Mouse (Mus musculus) bone marrow macrophage, adult 2 months (primary cell): ENCODE measurements around the gene Sqor. TPM values are rescaled to one million over a fixed set of nuclear protein-coding genes. Genes with fewer than 3 reads are reported as not detected.

Experiments
- H3K27ac ChIP-seq: 2 replicates; pipeline ENCODE4 v1.5.1; 2012; ENCODE audit warnings: low read depth, low read length; ENCODE audit not compliant: insufficient read depth
- H3K4me1 ChIP-seq: 2 replicates; pipeline ENCODE4 v1.6.1; 2012; ENCODE audit warnings: low read length; ENCODE audit not compliant: control insufficient read depth, insufficient read depth
- H3K4me3 ChIP-seq: 2 replicates; pipeline ENCODE4 v1.5.1; 2012; ENCODE audit warnings: mild to moderate bottlenecking, low read length, moderate library complexity; ENCODE audit not compliant: insufficient read depth
- CTCF ChIP-seq: IDR thresholded peaks from 2 replicates; pipeline ENCODE4 v1.5.1; 2012; ENCODE audit warnings: low read depth, mild to moderate bottlenecking, low read length, moderate library complexity
- POLR2A ChIP-seq: IDR thresholded peaks from 2 replicates; pipeline ENCODE4 v1.6.1; 2012; ENCODE audit warnings: mild to moderate bottlenecking, low read depth, low read length, borderline replicate concordance
- polyA plus RNA-seq: library from polyadenylated mRNA; stranded (reverse); fragments of >200 nt; gene quantifications from 2 replicates; pipeline ENCODE4 v1.2.4, GENCODE M21; 2012; ENCODE audit not compliant: missing spikeins, insufficient read depth, insufficient read length

Gene Sqor
- polyA plus RNA-seq, 1 experiment, result 118 TPM

DNA sequence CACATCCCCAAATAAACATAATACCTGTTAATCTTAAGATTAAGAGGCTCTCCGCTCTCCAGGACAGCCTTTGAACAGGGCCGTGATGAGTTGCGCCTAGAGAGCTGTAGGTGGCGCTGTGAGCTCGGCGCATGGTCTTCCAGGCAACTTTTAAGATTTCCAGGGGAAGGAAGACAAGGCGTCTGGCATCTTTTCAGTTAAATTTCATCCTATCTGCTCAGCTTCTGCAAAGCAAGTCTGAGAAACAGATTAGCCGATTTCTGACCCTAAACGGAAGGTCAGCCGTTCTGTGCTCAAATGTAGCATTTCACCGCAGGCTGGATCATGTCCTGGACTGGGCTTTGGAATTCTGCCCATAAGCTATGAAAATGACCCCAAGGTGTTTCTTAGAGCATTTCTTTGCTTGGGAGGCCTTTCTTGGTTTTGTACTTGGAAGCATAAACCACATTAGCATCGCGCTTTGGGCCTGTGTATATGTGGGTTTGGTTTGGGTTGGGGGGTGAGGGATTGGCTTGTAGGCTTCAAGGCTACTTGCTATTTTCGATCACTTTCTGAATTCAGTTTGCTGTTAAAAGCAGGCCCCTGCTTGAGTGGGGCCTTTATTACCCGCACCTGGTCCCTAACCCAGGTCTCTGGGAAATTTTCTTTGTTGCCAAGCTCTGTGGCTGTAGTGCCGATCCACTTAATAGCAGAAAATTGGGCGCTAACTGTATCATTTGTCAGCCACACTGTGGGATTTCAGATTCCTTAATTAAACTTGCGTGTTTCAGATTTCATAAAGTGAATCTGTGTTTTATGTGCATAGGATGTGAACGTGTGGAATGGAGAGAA lies 60.6 kb downstream of the Sqor start:
- no peak overlapping the region for H3K27ac ChIP-seq

DNA sequence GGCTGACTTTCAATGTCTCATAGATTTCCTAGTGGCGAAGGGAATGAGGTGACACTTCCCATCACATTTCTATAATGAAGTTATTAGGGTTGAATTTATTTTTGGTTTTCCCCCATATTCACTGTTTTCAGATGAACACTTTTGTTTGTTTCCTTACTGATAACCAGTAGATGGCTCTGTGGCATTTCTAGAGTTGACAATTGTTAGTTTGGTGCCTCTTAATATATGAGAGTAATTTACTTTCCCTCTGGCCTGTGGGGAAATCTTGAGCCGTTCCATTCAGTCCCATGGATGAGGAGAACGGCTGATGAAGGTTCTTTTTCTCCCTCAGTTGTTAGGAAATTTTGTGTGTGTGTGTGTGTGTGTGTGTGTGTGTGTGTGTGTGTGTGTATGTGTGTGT lies 61.3 kb downstream of the Sqor start:
- Histone ChIP-seq H3K4me3 (no peak overlapping the region), H3K4me1 (no peaks in the 10 kb centered on the region), H3K27ac (no peak overlapping the region)
- TF ChIP-seq POLR2A (no peak), CTCF (no peak)

More for the DNA sequence above, 60.6 kb downstream of the Sqor start:
- TF ChIP-seq CTCF (peak; percentile 94), POLR2A (no peak)
- Histone ChIP-seq H3K4me1 (no peaks in the 10 kb centered on the region), H3K4me3 (no peak overlapping the region)

DNA sequence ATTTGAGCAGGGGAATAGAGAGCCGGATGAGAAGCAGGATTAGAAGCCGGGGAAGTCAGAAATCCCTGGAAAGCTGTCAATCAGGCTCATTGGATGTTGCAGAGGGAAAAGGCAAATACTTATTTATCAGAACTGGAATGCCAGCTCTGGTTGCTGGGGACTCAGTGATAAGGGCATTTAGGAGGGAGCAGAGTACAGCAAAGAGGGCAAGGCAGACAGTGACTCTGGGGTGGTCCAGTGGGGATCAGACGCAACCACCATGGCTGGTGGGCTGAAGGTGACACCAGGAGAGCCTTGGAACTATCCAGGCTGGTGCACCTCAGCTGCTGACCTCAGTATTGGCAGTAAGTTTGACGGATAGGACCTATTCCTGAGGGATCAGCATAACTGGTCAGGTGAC lies 89.6 kb downstream of the Sqor start:
- Histone ChIP-seq H3K4me3 (no peak overlapping the region), H3K27ac (no peak overlapping the region), H3K4me1 (no peaks in the 10 kb centered on the region)
- no peak for TF ChIP-seq POLR2A
- TF ChIP-seq CTCF, result no peak

GRCm38 (mm10) chr2:122855354-122855753 lies 90.3 kb downstream of the Sqor start:
- Histone ChIP-seq H3K27ac (no peak overlapping the region), H3K4me3 (no peak overlapping the region), H3K4me1 (no peaks in the 10 kb centered on the region)
- TF ChIP-seq CTCF (no peak), POLR2A (no peak)

Other genes starting within 250 kb of the Sqor start
- 59.3 and 60.9 TPM in 2 replicates for gene Gatm, start 153.9 kb upstream of the Sqor start, polyA plus RNA-seq
- gene AA467197, start 128.3 kb upstream of the Sqor start, polyA plus RNA-seq, result not detected in 2 replicates
- 6.6 and 7.7 TPM in 2 replicates for gene Slc30a4, start 62.6 kb upstream of the Sqor start, polyA plus RNA-seq
- 48.0 and 48.8 TPM in 2 replicates for gene Bloc1s6, start 26.7 kb upstream of the Sqor start, polyA plus RNA-seq